Mouse (Mus musculus): Measurements from ENCODE around the gene 4930432M17Rik. TPM values are rescaled to one million over a fixed set of nuclear protein-coding genes. Genes with fewer than 3 reads are reported as not detected.

4930432M17Rik gene
- total RNA-seq, 2 experiments from 2014 or later: not detected

DNA sequence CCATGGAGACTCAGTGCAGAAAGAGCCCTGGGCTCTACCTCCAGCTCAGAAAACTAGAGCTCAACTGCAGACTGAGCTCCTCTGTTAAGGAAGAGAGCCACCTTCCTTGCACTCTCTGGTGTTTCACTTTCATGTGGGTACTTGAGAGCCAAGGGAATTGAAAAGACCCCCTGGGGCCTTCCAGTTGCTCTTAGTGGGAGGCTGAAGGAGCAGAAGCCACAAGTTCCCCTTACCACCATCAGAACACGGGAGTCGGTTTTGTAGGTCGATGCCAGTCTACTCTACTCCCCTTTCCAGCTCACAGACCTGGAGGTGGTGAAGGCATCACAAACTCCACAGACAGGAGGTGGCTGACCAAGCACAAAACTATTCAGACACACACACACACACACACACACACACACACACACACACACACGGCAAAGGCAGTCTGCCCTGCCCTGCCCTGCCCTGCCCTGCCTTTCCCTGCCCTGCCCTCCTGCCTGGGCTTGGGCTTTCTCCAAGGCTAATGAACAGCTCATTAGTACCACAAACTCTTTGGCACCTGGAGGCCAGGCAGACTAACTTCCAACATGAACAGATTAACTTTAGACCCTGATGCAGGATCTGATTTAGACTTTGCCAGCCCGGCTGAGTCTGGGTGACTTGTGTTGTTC lies 1.7 kb downstream of the 4930432M17Rik start:
- no peak for DNase-seq

- DNase-seq: no peak
Observed at GRCm38 (mm10) chr3:121678935-121679334, 8.4 kb downstream of the 4930432M17Rik start.

- no peak for DNase-seq
Observed at GRCm38 (mm10) chr3:121679443-121679842, 8.9 kb downstream of the 4930432M17Rik start.

- no peak for DNase-seq
Observed at GRCm38 (mm10) chr3:121680187-121680586, 9.6 kb downstream of the 4930432M17Rik start.

- no peak for DNase-seq
Observed at GRCm38 (mm10) chr3:121682439-121683411, 12.2 kb downstream of the 4930432M17Rik start.

- no peak for DNase-seq
Observed at GRCm38 (mm10) chr3:121684552-121684951, 14.0 kb downstream of the 4930432M17Rik start.

GRCm38 (mm10) chr3:121684963-121685362 lies 14.4 kb downstream of the 4930432M17Rik start:
- DNase-seq: no peak

GRCm38 (mm10) chr3:121685985-121686384 lies 15.4 kb downstream of the 4930432M17Rik start:
- no peak for DNase-seq

GRCm38 (mm10) chr3:121686408-121686911 lies 15.9 kb downstream of the 4930432M17Rik start:
- DNase-seq: no peak

GRCm38 (mm10) chr3:121687741-121688140 lies 17.2 kb downstream of the 4930432M17Rik start:
- DNase-seq: no peak

GRCm38 (mm10) chr3:121689029-121689428 lies 18.5 kb downstream of the 4930432M17Rik start:
- DNase-seq: no peak

DNA sequence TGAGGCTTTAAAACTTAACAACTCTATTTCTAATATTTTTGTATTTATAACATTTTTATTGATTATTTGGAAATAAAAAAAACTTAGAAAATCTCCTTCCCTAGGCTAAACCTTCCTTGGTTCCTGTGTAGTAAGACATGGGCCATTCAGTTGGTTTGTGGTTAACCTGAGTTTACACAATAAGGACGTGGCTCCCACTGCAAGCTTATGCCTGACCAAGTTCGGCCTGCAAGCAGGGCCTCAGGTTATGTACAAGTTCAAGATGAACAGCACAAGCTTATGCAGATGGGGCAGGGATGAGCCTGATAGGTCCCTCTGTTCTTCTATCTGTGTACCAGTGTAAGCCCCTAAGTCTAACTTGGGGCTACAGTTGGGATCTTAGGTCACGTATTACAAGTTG lies 19.1 kb downstream of the 4930432M17Rik start:
- DNase-seq: no peak

- no peak for DNase-seq
Observed at GRCm38 (mm10) chr3:121693001-121693730, 22.6 kb downstream of the 4930432M17Rik start.

- DNase-seq: no peak
Observed at GRCm38 (mm10) chr3:121693746-121694145, 23.2 kb downstream of the 4930432M17Rik start.

DNA sequence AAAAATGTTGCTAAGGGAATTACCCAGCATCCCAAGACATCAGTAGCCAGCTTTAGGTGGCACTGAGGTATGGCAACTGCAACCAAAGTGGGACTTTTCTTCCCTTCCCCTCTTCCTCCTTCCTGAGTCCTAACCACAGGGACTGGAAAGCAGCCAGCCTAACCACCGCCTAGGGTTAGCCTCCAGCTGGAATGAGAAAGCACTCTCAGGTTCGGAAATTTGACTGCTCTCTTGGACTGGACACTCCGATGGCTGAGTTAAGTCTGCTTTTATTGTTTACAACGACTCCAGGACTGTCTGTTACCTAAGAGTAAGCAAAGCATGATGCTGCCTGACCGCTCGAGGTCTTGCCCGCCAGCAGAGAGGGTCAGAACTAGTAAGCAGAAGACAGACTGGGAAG lies 26.6 kb downstream of the 4930432M17Rik start:
- peak in 1 of 2 experiments; percentile 28 for DNase-seq

- DNase-seq: no peak
Observed at GRCm38 (mm10) chr3:121699401-121699800, 28.8 kb downstream of the 4930432M17Rik start.

DNA sequence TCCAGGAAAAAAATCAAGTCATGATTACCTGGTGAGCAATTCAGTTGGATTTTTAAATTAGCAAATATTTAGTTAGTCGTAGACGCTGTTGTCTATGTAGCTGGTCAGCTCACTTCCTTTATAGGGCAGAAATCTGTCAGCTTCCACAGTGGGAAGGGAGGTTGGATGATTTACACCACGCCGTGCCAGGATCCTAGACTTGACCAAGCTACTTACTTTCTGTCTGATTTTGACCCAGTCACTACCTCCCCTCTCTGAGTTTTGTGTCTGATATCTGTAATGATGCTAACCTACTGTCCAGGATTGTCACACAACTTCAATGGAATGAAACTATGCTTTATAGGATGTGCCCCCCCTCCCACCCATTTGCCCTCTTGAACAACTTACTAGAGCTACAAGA lies 29.3 kb downstream of the 4930432M17Rik start:
- no peak for DNase-seq

- no peak for DNase-seq
Observed at GRCm38 (mm10) chr3:121700364-121700952, 29.9 kb downstream of the 4930432M17Rik start.

DNA sequence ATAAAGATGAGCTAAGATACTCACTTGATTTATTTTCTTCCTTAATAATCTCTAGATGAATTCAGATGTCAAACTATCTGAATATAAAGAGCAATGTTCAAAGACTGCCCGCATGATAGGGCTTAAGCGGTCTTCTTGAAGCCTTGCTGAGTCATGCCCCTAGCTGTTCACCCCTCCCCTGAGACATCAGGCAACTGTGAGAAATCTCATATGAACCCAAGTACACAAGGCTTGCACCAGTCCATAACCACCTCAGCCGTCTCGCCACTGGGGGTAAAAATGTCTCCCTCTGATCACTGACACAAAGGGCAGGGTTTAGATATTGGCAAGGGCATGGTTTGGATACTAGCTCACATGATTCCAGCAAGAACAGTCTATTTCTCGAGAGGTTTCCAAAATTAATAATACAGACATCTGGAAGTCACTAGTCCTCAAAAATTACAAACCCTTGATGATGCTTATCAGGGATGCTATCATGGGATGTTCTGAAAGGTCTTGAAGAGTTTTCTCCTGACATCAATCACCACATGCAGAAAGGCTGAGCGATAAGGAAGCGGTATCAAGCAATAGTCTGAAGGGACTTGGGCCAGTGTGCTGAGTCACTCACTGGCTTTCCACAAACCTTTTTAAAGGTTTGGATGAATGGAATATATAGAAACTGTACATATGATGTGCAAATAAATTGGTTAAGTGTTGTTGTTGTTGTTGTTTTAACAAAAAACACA lies 32.8 kb downstream of the 4930432M17Rik start:
- DNase-seq: no peak

- no peak for DNase-seq
Observed at GRCm38 (mm10) chr3:121703880-121704243, 33.3 kb downstream of the 4930432M17Rik start.

DNA sequence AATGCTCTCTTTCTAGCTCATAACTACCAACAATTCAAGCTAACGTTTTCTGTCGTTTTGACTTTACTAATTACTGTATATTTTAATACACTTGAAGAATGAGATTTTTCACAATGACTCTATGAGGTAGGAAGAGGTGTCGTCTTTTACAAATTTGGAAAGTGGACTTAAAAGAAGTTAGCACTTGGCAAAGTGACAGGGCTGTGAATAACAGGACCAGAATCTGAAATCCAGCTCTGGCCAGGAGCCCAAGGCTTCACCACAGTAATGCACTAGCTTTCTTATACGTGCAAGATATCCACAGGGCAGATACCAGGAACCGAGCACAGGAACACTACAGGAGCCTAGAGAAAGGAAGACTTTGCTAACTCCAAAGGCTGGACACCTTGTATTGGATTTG lies 35.5 kb downstream of the 4930432M17Rik start:
- DNase-seq: peak; percentile 63 to 73
